Mouse (Mus musculus) heart, embryonic 12.5 days (tissue): Measurements from ENCODE around the gene Ccdc157. TPM values are rescaled to one million over a fixed set of nuclear protein-coding genes. Genes with fewer than 3 reads are reported as not detected.

ENCODE experiments used
- ATAC-seq: fragments of 200-750 bp; cut with Nextera tagmentation; 2 replicates; pipeline ENCODE4 v1.8.0; 2017; ENCODE audit warnings: moderate TSS enrichment, moderate library complexity; ENCODE audit not compliant: insufficient number of reproducible peaks, low FRiP score
- H3K27ac ChIP-seq: fragments of 300-500 bp; sonication (generic); 2 replicates; pipeline ENCODE4 v1.5.1; 2016; ENCODE audit warnings: mild to moderate bottlenecking, moderate library complexity; ENCODE audit not compliant: poor library complexity, severe bottlenecking
- H3K27me3 ChIP-seq: fragments of 300-500 bp; sonication (generic); replicated peaks from 2 replicates; pipeline ENCODE4 v1.6.1; 2016; ENCODE audit warnings: mild to moderate bottlenecking, moderate library complexity
- H3K36me3 ChIP-seq: fragments of 300-500 bp; sonication (generic); 2 replicates; pipeline ENCODE4 v1.6.1; 2016; ENCODE audit warnings: mild to moderate bottlenecking, moderate library complexity
- H3K4me1 ChIP-seq: fragments of 300-500 bp; sonication (generic); replicated peaks from 2 replicates; pipeline ENCODE4 v1.6.1; 2016; ENCODE audit warnings: mild to moderate bottlenecking
- H3K4me2 ChIP-seq: fragments of 300-500 bp; sonication (generic); 2 replicates; pipeline ENCODE4 v1.6.1; 2016; ENCODE audit warnings: mild to moderate bottlenecking, moderate library complexity
- H3K4me3 ChIP-seq: fragments of 300-500 bp; sonication (generic); 2 replicates; pipeline ENCODE4 v1.5.1; 2016; ENCODE audit warnings: mild to moderate bottlenecking
- H3K9ac ChIP-seq: fragments of 300-500 bp; sonication (generic); 2 replicates; pipeline ENCODE4 v1.6.1; 2016; ENCODE audit warnings: mild to moderate bottlenecking, moderate library complexity
- H3K9me3 ChIP-seq: fragments of 300-500 bp; sonication (generic); replicated peaks from 2 replicates; pipeline ENCODE4 v1.6.1; 2016; ENCODE audit warnings: mild to moderate bottlenecking, moderate library complexity
- WGBS: fragments of 180-500 bp; shearing (Covaris S2); methylation state at CpG from one replicate; pipeline ENCODE4 v1.1.7; 2016; 5-methylcytosine and 5-hydroxymethylcytosine counted together
- polyA plus RNA-seq: library from polyadenylated mRNA; unstranded; fragments of >200 nt; fragmentation: Nextera tagmentation; extraction: Ambion mirVana; gene quantifications from 2 replicates; pipeline ENCODE4 v1.2.1, GENCODE M21; 2016

Ccdc157 gene
- polyA plus RNA-seq, 1 experiment from 2014 or later, result 4.7 TPM

- 74% methylated on average over 1 of the region's 1 CpGs for WGBS
- 0 out of 2 replicates have a peak, but pooled peaks cover 3% of the 10 kb centered on the region for H3K4me1 ChIP-seq
- no peaks in the 10 kb centered on the region for H3K27me3 ChIP-seq
- H3K9me3 ChIP-seq, result peaks cover 19% of the 10 kb centered on the region
- no peak overlapping the region for H3K4me3 ChIP-seq
- no peak overlapping the region for H3K9ac ChIP-seq
- H3K27ac ChIP-seq, result no peak overlapping the region
- H3K36me3 ChIP-seq, result no peaks in the 10 kb centered on the region
- no peak for ATAC-seq
- no peak overlapping the region for H3K4me2 ChIP-seq
Measured at GRCm38 (mm10) chr11:4127059-4127458, 33.0 kb downstream of the Ccdc157 start.

- Histone ChIP-seq H3K36me3 (no peaks in the 10 kb centered on the region), H3K4me2 (no peak overlapping the region), H3K27ac (no peak overlapping the region), H3K4me3 (no peak overlapping the region), H3K9ac (no peak overlapping the region), H3K9me3 (peaks cover 19% of the 10 kb centered on the region), H3K27me3 (peaks cover 8% of the 10 kb centered on the region; the same call in 1 of the 2 replicates), H3K4me1 (peaks cover 14% of the 10 kb centered on the region)
- no peak for ATAC-seq
- 52% methylated on average over 5 of the region's 5 CpGs for WGBS
Measured at GRCm38 (mm10) chr11:4123922-4124321, 36.2 kb downstream of the Ccdc157 start.

GRCm38 (mm10) chr11:4122742-4123579 lies 37.1 kb downstream of the Ccdc157 start, which contains the start of gene Sec14l2:
Gene Sec14l2 (minus strand): TSS chr11:4123415.
- no peak for ATAC-seq
- WGBS, result 68% methylated on average over 10 of the region's 10 CpGs

GRCm38 (mm10) chr11:4122226-4122625 lies 37.9 kb downstream of the Ccdc157 start:
- Histone ChIP-seq H3K27ac (no peak overlapping the region), H3K4me2 (no peak overlapping the region), H3K9me3 (peaks cover 19% of the 10 kb centered on the region), H3K27me3 (peaks cover 15% of the 10 kb centered on the region), H3K4me3 (no peak overlapping the region), H3K36me3 (no peaks in the 10 kb centered on the region), H3K4me1 (peaks cover 30% of the 10 kb centered on the region), H3K9ac (no peak overlapping the region)
- ATAC-seq, result no peak
- 77% methylated on average over 5 of the region's 5 CpGs for WGBS

More at GRCm38 (mm10) chr11:4122742-4123579, 37.1 kb downstream of the Ccdc157 start, which contains the start of gene Sec14l2:
- H3K4me2 ChIP-seq, result no peak within 1 kb of the TSS
- H3K36me3 ChIP-seq, result no peaks in the 10 kb centered on the region
- H3K9me3 ChIP-seq, result peaks cover 19% of the 10 kb centered on the region
- no peak within 1 kb of the TSS for H3K9ac ChIP-seq
- H3K27ac ChIP-seq, result no peak within 1 kb of the TSS
- peaks cover 22% of the 10 kb centered on the region for H3K4me1 ChIP-seq
- no peak within 1 kb of the TSS for H3K4me3 ChIP-seq
- H3K27me3 ChIP-seq, result peaks cover 9% of the 10 kb centered on the region; the same call in 1 of the 2 replicates

GRCm38 (mm10) chr11:4121691-4122090 lies 38.4 kb downstream of the Ccdc157 start:
- Histone ChIP-seq H3K4me1 (peaks cover 35% of the 10 kb centered on the region), H3K27ac (no peak overlapping the region), H3K4me2 (no peak overlapping the region), H3K4me3 (no peak overlapping the region), H3K27me3 (peaks cover 20% of the 10 kb centered on the region), H3K9me3 (peaks cover 16% of the 10 kb centered on the region), H3K36me3 (no peaks in the 10 kb centered on the region), H3K9ac (no peak overlapping the region)
- whole genome bisulfite sequencing, result 79% methylated on average over 3 of the region's 3 CpGs
- no peak for ATAC-seq

GRCm38 (mm10) chr11:4119635-4120034 lies 40.5 kb downstream of the Ccdc157 start:
- 16% methylated on average over 5 of the region's 5 CpGs for WGBS
- H3K27ac ChIP-seq, result no peak overlapping the region

GRCm38 (mm10) chr11:4118081-4118921 lies 41.8 kb downstream of the Ccdc157 start:
- 2% methylated on average over 41 of the region's 41 CpGs for WGBS
- H3K4me1 ChIP-seq, result peaks cover 37% of the 10 kb centered on the region
- peak overlapping the region; percentile 96 for H3K4me2 ChIP-seq
- H3K36me3 ChIP-seq, result no peaks in the 10 kb centered on the region
- peak overlapping the region; percentile 66 for H3K9ac ChIP-seq
- peak; percentile 28 for ATAC-seq
- H3K27me3 ChIP-seq, result peaks cover 28% of the 10 kb centered on the region
- no peak overlapping the region for H3K27ac ChIP-seq
- H3K9me3 ChIP-seq, result no peaks in the 10 kb centered on the region
- H3K4me3 ChIP-seq, result peak overlapping the region; percentile 56

More at GRCm38 (mm10) chr11:4119635-4120034, 40.5 kb downstream of the Ccdc157 start:
- Histone ChIP-seq H3K4me1 (peaks cover 37% of the 10 kb centered on the region), H3K9ac (no peak overlapping the region), H3K27me3 (peaks cover 28% of the 10 kb centered on the region), H3K9me3 (no peaks in the 10 kb centered on the region), H3K4me3 (no peak overlapping the region), H3K36me3 (no peaks in the 10 kb centered on the region), H3K4me2 (no peak overlapping the region)
- no peak for ATAC-seq

GRCm38 (mm10) chr11:4117372-4118071 lies 42.6 kb downstream of the Ccdc157 start:
- Histone ChIP-seq H3K9me3 (no peaks in the 10 kb centered on the region), H3K9ac (peak overlapping the region; percentile 66; the same call in 1 of the 2 replicates), H3K27ac (no peak overlapping the region), H3K27me3 (peaks cover 28% of the 10 kb centered on the region), H3K36me3 (no peaks in the 10 kb centered on the region), H3K4me3 (peak overlapping the region; percentile 56), H3K4me1 (peaks cover 37% of the 10 kb centered on the region), H3K4me2 (peak overlapping the region; percentile 96)
- ATAC-seq, result no peak
- 16% methylated on average over 3 of the region's 3 CpGs for WGBS

- Histone ChIP-seq H3K36me3 (no peaks in the 10 kb centered on the region), H3K9me3 (no peaks in the 10 kb centered on the region), H3K4me1 (peaks cover 37% of the 10 kb centered on the region), H3K4me2 (no peak overlapping the region), H3K9ac (no peak overlapping the region), H3K27ac (no peak overlapping the region), H3K27me3 (peaks cover 28% of the 10 kb centered on the region), H3K4me3 (no peak overlapping the region)
- WGBS, result 57% methylated on average over 11 of the region's 11 CpGs
- no peak for ATAC-seq
Measured at GRCm38 (mm10) chr11:4116458-4117141, 43.5 kb downstream of the Ccdc157 start.

- 87% methylated on average over 4 of the region's 4 CpGs for WGBS
- no peak overlapping the region for H3K27ac ChIP-seq
- peaks cover 28% of the 10 kb centered on the region for H3K27me3 ChIP-seq
- H3K4me3 ChIP-seq, result no peak overlapping the region
- H3K36me3 ChIP-seq, result no peaks in the 10 kb centered on the region
- H3K4me2 ChIP-seq, result no peak overlapping the region
- H3K9ac ChIP-seq, result no peak overlapping the region
- no peak for ATAC-seq
- H3K9me3 ChIP-seq, result no peaks in the 10 kb centered on the region
- peaks cover 37% of the 10 kb centered on the region for H3K4me1 ChIP-seq
Measured at GRCm38 (mm10) chr11:4115407-4115806, 44.7 kb downstream of the Ccdc157 start.
